Mouse (Mus musculus) liver, adult 2 months (tissue): Measurements from ENCODE around the gene Rapgef5. TPM values are rescaled to one million over a fixed set of nuclear protein-coding genes. Genes with fewer than 3 reads are reported as not detected.
"Not testable (repeated sequence)": the region's sequence is repeated elsewhere in the genome, so short reads cannot be mapped to it uniquely, and the experiment has no call there.

Experiments used
- DNase-seq: peaks from one replicate; pipeline ENCODE4 v3.0.0-alpha.2; 2011; ENCODE audit warnings: low read depth, low spot score; ENCODE audit errors: extremely low read depth
- H3K27ac ChIP-seq: fragments of 200-500 bp; replicated peaks from 2 replicates; pipeline ENCODE4 v1.5.1; 2012; ENCODE audit warnings: low read depth, mild to moderate bottlenecking, control low read depth, inconsistent platforms, low read length; ENCODE audit not compliant: insufficient read depth
- H3K27me3 ChIP-seq: fragments of 200-500 bp; 2 replicates; pipeline ENCODE4 v1.6.1; 2012; ENCODE audit warnings: mild to moderate bottlenecking, moderate library complexity, low read length, inconsistent platforms; ENCODE audit not compliant: control insufficient read depth, insufficient read depth
- H3K36me3 ChIP-seq: fragments of 200-500 bp; 2 replicates; pipeline ENCODE4 v1.6.1; 2012; ENCODE audit warnings: low read length, inconsistent platforms; ENCODE audit not compliant: control insufficient read depth, insufficient read depth
- H3K4me1 ChIP-seq: fragments of 200-500 bp; 2 replicates; pipeline ENCODE4 v1.6.1; 2011; ENCODE audit warnings: low read length; ENCODE audit not compliant: control insufficient read depth, insufficient read depth
- H3K4me3 ChIP-seq: fragments of 200-500 bp; 2 replicates; pipeline ENCODE4 v1.5.1; 2011; ENCODE audit warnings: low read depth, mild to moderate bottlenecking, control low read depth, low read length, moderate library complexity; ENCODE audit not compliant: insufficient read depth
- H3K79me2 ChIP-seq: fragments of 200-500 bp; 2 replicates; pipeline ENCODE4 v1.6.1; 2012; ENCODE audit warnings: inconsistent platforms, mild to moderate bottlenecking, low read length, moderate library complexity; ENCODE audit not compliant: control insufficient read depth, insufficient read depth
- H3K9ac ChIP-seq: fragments of 200-500 bp; 2 replicates; pipeline ENCODE4 v1.6.1; 2012; ENCODE audit warnings: low read depth, mild to moderate bottlenecking, control low read depth, inconsistent platforms, low read length
- CTCF ChIP-seq: fragments of 200-500 bp; IDR thresholded peaks from 2 replicates; pipeline ENCODE4 v1.5.1; 2011; ENCODE audit warnings: low read depth, low read length, control low read depth
- POLR2A ChIP-seq: fragments of 200-500 bp; IDR thresholded peaks from 2 replicates; pipeline ENCODE4 v1.6.1; 2011; ENCODE audit warnings: low read length, control low read depth; ENCODE audit not compliant: insufficient read depth; ENCODE audit errors: extremely low read depth
- WGBS: fragments of 180-500 bp; shearing (Covaris S2); methylation state at CpG from one replicate; pipeline ENCODE4 v1.1.7; 2018; 5-methylcytosine and 5-hydroxymethylcytosine counted together
- polyA plus RNA-seq: library from polyadenylated mRNA; depleted of rRNA; stranded (reverse); fragments of >200 nt; gene quantifications from 2 replicates; pipeline ENCODE4 v1.2.3, GENCODE M21; 2012
- total RNA-seq: library from RNA; depleted of rRNA; stranded (reverse); fragments of >200 nt; gene quantifications from 2 replicates; pipeline ENCODE4 v1.2.3, GENCODE M21; 2014

The Rapgef5 gene
- total and polyA plus RNA-seq, 2 experiments: 2.1 to 13.3 TPM

DNA sequence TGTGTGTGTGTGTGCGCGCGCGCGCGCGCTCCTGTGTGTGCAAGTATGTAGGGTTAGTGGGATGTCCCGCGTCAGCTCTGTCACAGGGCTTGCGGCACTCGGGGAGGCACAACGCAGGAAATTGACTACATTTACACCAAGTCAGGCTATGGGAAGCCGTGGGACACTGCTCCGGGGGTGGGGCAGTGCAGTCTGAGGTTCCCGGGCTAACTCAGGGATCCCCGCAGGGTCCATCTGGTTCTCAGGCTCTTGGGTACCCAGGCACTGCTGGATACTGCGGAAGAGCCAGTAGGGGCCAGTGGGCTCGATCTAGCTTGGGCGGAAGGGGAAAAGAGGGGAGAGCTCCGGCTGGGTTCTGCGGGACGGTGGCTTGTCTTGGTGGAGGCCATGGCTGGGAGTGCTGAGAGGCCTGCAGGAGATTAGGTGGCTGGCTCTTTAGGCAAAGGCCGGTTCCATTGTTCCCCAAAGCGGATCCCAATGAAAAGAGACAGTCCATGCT, 272.3 kb downstream of the Rapgef5 start:
- no peaks in the 10 kb centered on the region for H3K27me3 ChIP-seq
- no peak for DNase-seq
- H3K4me3 ChIP-seq: no peak overlapping the region
- TF ChIP-seq POLR2A (no peak), CTCF (no peak)
- 48% methylated on average over 24 of the region's 24 CpGs for WGBS
- no peak overlapping the region for H3K27ac ChIP-seq
- H3K9ac ChIP-seq: no peak overlapping the region
- no peaks in the 10 kb centered on the region for H3K36me3 ChIP-seq
- no peaks in the 10 kb centered on the region for H3K79me2 ChIP-seq
- no peaks in the 10 kb centered on the region for H3K4me1 ChIP-seq

DNA sequence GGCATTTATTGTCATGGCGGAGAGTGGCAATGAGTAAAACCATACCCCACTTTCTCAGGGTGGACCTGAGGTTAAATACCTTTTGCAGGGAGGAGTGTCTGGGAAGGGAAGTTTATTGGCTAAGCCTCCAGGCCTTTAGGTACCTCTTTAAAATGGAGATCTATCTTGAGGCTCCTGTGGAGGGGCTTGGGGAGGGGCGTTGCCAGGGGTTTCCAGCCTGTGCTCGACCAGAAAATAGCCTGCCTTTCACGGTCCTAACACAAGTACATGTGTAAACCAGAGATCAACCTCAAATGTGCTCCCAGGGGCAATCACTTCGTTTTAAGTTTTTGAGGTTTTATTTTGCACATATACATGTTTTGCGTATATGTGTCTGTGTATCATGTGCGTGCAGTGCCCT, 272.7 kb downstream of the Rapgef5 start:
- Histone ChIP-seq H3K9ac (no peak overlapping the region), H3K4me3 (no peak overlapping the region), H3K4me1 (no peaks in the 10 kb centered on the region), H3K27me3 (no peaks in the 10 kb centered on the region), H3K36me3 (no peaks in the 10 kb centered on the region), H3K27ac (no peak overlapping the region), H3K79me2 (no peaks in the 10 kb centered on the region)
- WGBS: 77% methylated on average over 7 of the region's 7 CpGs
- DNase-seq: no peak
- TF ChIP-seq CTCF (no peak), POLR2A (no peak)

DNA sequence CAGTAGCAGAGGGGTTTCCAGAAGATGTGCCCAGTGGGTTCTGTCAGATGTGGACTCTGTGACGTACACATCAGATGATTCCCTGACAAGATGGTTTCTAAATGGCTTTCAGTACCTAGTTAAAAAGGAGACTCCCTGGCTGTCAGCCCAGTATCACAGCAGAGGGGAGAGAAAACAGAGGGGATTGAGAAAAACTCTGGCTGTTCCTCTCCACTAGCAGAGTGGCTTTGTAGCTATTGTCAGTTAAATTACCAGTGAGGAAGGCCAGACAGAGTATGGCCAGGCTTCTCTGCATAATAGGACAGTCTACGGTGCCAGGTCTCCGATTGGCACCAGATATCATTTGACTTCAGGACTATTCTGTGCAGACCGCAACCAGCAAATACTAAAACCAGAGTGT, 279.0 kb downstream of the Rapgef5 start:
- Histone ChIP-seq H3K79me2 (no peaks in the 10 kb centered on the region), H3K4me3 (no peak overlapping the region), H3K27me3 (0 out of 2 replicates have a peak, but pooled peaks cover 3% of the 10 kb centered on the region), H3K36me3 (no peaks in the 10 kb centered on the region), H3K27ac (no peak overlapping the region), H3K4me1 (no peaks in the 10 kb centered on the region), H3K9ac (no peak overlapping the region)
- WGBS: 90% methylated on average over 4 of the region's 4 CpGs
- no peak for DNase-seq
- TF ChIP-seq CTCF (no peak), POLR2A (no peak)

DNA sequence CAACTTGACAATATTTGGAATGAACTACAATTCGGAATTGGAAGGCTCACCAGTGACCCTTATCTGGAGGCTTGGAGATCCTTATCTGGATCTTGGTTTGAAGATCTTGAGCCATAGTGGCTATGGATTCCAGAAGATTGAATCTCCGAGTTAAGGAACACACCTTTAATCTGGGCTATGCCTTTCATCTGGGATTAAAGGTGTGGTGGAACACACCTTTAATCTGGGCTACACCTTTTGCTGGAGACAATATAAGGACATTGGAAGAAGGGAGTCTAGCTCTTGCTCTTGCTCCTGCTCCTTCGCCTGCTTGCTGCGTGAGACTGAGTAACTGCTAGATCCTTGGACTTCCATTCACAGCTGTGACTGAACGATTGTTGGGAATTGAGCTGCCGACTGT, 287.7 kb downstream of the Rapgef5 start, which contains the start of gene Cdca7l:
Gene Cdca7l (plus strand): TSS at position 301 of the 400 bp plus-strand sequence.
- not testable (repeated sequence) for H3K27ac ChIP-seq, H3K27me3 ChIP-seq, H3K9ac ChIP-seq, H3K4me1 ChIP-seq, H3K4me3 ChIP-seq, H3K79me2 ChIP-seq, DNase-seq, H3K36me3 ChIP-seq
- WGBS: 88% methylated on average over 1 of the region's 6 CpGs

DNA sequence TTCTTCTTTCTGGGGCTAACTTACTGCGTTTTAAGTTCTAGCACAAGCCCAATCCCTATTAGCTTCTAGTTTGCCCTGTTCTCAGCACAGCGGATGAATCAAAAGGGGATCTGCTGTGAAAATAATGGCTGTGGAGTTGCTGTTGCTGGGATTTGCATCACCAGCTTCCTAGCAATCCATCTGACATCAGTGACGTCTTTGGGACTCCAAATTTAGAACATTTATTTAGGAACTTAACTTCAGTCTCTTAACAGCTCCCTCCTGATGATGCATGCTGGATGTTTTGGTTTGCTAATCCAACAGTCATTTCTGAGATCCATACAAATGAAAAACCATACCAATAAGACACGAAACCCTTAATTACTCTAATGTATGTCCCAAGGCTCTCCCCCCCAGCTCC, 289.3 kb downstream of the Rapgef5 start:
- H3K9ac ChIP-seq: no peak overlapping the region
- H3K79me2 ChIP-seq: no peaks in the 10 kb centered on the region
- DNase-seq: no peak
- H3K27ac ChIP-seq: no peak overlapping the region
- H3K36me3 ChIP-seq: no peaks in the 10 kb centered on the region
- H3K4me1 ChIP-seq: no peaks in the 10 kb centered on the region
- no peak overlapping the region for H3K4me3 ChIP-seq
- H3K27me3 ChIP-seq: no peaks in the 10 kb centered on the region
- WGBS: 86% methylated on average over 4 of the region's 4 CpGs
- TF ChIP-seq POLR2A: no peak
- TF ChIP-seq CTCF: no peak

DNA sequence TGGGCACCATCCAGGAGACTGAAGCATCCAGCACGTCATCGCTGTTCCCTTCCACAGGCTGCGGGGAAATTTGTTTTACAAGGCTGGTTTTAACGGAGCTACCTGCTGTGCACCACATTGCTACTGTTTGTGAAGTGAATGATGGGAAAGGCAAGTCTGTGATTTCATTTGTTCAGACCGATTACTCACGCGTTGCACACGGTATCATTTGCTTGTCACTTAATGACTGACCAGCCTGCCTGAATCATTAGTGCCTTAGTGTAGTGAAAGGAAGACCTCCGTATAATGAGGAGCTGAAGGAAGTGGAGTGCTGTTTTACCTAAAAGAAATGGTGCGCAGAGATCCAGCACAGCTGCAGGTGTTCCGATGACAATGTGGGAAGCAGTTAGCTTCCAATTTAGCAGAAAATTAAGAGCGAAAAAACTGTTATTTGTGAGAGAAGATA, 289.8 kb downstream of the Rapgef5 start:
- Histone ChIP-seq H3K4me3 (no peak overlapping the region), H3K4me1 (no peaks in the 10 kb centered on the region), H3K27me3 (no peaks in the 10 kb centered on the region), H3K36me3 (no peaks in the 10 kb centered on the region), H3K9ac (no peak overlapping the region), H3K27ac (no peak overlapping the region), H3K79me2 (no peaks in the 10 kb centered on the region)
- 73% methylated on average over 12 of the region's 12 CpGs for WGBS
- TF ChIP-seq POLR2A (no peak), CTCF (no peak)
- DNase-seq: no peak
